Mouse (Mus musculus): ENCODE data around the gene Tcte1. TPM values are rescaled to one million over a fixed set of nuclear protein-coding genes. Genes with fewer than 3 reads are reported as not detected.
A peak's percentile ranks its signal among the peaks of the same experiment; 100 is the strongest.

Tcte1 gene
- polyA plus RNA-seq, 1 experiment from 2014 or later: 8.5 TPM

- ATAC-seq: no peak
- no peak overlapping the region for H3K4me3 ChIP-seq (ENCODE audit: low read depth, low read length)
- no peak overlapping the region for H3K4me2 ChIP-seq (ENCODE audit: low read length)
- 58% methylated on average over 4 of the region's 4 CpGs for WGBS
- no peak overlapping the region for H3K9ac ChIP-seq (ENCODE audit: low read length)
- no peak for DNase-seq (ENCODE audit: low spot score)
- H3K36me3 ChIP-seq (ENCODE audit: control insufficient read depth, insufficient read depth, low read length): peaks cover 4% of the 10 kb centered on the region
- H3K9me3 ChIP-seq (replicated peaks; ENCODE audit: control insufficient read depth, low read length): no peaks in the 10 kb centered on the region
- H3K27ac ChIP-seq (ENCODE audit: low read depth, low read length): no peak overlapping the region
- H3K4me1 ChIP-seq (ENCODE audit: control insufficient read depth, insufficient read depth, low read length): no peaks in the 10 kb centered on the region
- peaks cover 3% of the 10 kb centered on the region; the same call in 1 of the 2 replicates for H3K27me3 ChIP-seq (replicated peaks; ENCODE audit: control insufficient read depth, insufficient read depth, low read length)
Observed at GRCm38 (mm10) chr17:45538394-45538793, 15.2 kb downstream of the Tcte1 start.

GRCm38 (mm10) chr17:45539664-45540063 is 16.4 kb downstream of the Tcte1 start:
- Histone ChIP-seq H3K9me3 (replicated peaks; ENCODE audit: control insufficient read depth, low read length) (no peaks in the 10 kb centered on the region), H3K27me3 (replicated peaks; ENCODE audit: control insufficient read depth, insufficient read depth, low read length) (peaks cover 5% of the 10 kb centered on the region; the same call in 1 of the 2 replicates), H3K27ac (ENCODE audit: low read depth, low read length) (no peak overlapping the region), H3K4me1 (ENCODE audit: control insufficient read depth, insufficient read depth, low read length) (peaks cover 11% of the 10 kb centered on the region), H3K4me3 (ENCODE audit: low read depth, low read length) (no peak overlapping the region), H3K4me2 (ENCODE audit: low read length) (no peak overlapping the region), H3K36me3 (ENCODE audit: control insufficient read depth, insufficient read depth, low read length) (peaks cover 17% of the 10 kb centered on the region), H3K9ac (ENCODE audit: low read length) (no peak overlapping the region)
- WGBS: 78% methylated on average over 21 of the region's 21 CpGs
- no peak for ATAC-seq
- no peak for DNase-seq (ENCODE audit: low spot score)

GRCm38 (mm10) chr17:45542129-45542528 is 18.9 kb downstream of the Tcte1 start:
- H3K27me3 ChIP-seq (replicated peaks; ENCODE audit: control insufficient read depth, insufficient read depth, low read length): peaks cover 27% of the 10 kb centered on the region
- no peaks in the 10 kb centered on the region for H3K9me3 ChIP-seq (replicated peaks; ENCODE audit: control insufficient read depth, low read length)
- H3K4me1 ChIP-seq (ENCODE audit: control insufficient read depth, insufficient read depth, low read length): peaks cover 26% of the 10 kb centered on the region
- H3K9ac ChIP-seq (ENCODE audit: low read length): no peak overlapping the region
- H3K4me2 ChIP-seq (ENCODE audit: low read length): no peak overlapping the region
- DNase-seq (ENCODE audit: low spot score) (no peak), ATAC-seq (no peak)
- peaks cover 42% of the 10 kb centered on the region for H3K36me3 ChIP-seq (ENCODE audit: control insufficient read depth, insufficient read depth, low read length)
- WGBS: 36% methylated on average over 6 of the region's 6 CpGs
- no peak overlapping the region for H3K27ac ChIP-seq (ENCODE audit: low read depth, low read length)
- H3K4me3 ChIP-seq (ENCODE audit: low read depth, low read length): no peak overlapping the region

- H3K4me1 ChIP-seq (ENCODE audit: control insufficient read depth, insufficient read depth, low read length): peaks cover 27% of the 10 kb centered on the region
Observed at GRCm38 (mm10) chr17:45542705-45543104, 19.5 kb downstream of the Tcte1 start.

GRCm38 (mm10) chr17:45543115-45543514 is 19.9 kb downstream of the Tcte1 start:
- Histone ChIP-seq H3K9ac (ENCODE audit: low read length) (no peak overlapping the region; the same call in 1 of the 2 replicates), H3K27me3 (replicated peaks; ENCODE audit: control insufficient read depth, insufficient read depth, low read length) (peaks cover 27% of the 10 kb centered on the region), H3K9me3 (replicated peaks; ENCODE audit: control insufficient read depth, low read length) (no peaks in the 10 kb centered on the region), H3K36me3 (ENCODE audit: control insufficient read depth, insufficient read depth, low read length) (peaks cover 42% of the 10 kb centered on the region), H3K4me1 (ENCODE audit: control insufficient read depth, insufficient read depth, low read length) (peaks cover 28% of the 10 kb centered on the region), H3K4me3 (ENCODE audit: low read depth, low read length) (no peak overlapping the region), H3K4me2 (ENCODE audit: low read length) (no peak overlapping the region), H3K27ac (ENCODE audit: low read depth, low read length) (no peak overlapping the region)
- ATAC-seq (no peak), DNase-seq (ENCODE audit: low spot score) (no peak)
- 25% methylated on average over 1 of the region's 1 CpGs for WGBS

More at GRCm38 (mm10) chr17:45542705-45543104, 19.5 kb downstream of the Tcte1 start:
- ATAC-seq (no peak), DNase-seq (ENCODE audit: low spot score) (no peak)
- no peak overlapping the region for H3K9ac ChIP-seq (ENCODE audit: low read length)
- H3K36me3 ChIP-seq (ENCODE audit: control insufficient read depth, insufficient read depth, low read length): peaks cover 42% of the 10 kb centered on the region
- H3K4me2 ChIP-seq (ENCODE audit: low read length): no peak overlapping the region
- peaks cover 27% of the 10 kb centered on the region for H3K27me3 ChIP-seq (replicated peaks; ENCODE audit: control insufficient read depth, insufficient read depth, low read length)
- WGBS: 80% methylated on average over 2 of the region's 2 CpGs
- no peaks in the 10 kb centered on the region for H3K9me3 ChIP-seq (replicated peaks; ENCODE audit: control insufficient read depth, low read length)
- no peak overlapping the region for H3K27ac ChIP-seq (ENCODE audit: low read depth, low read length)
- no peak overlapping the region for H3K4me3 ChIP-seq (ENCODE audit: low read depth, low read length)

GRCm38 (mm10) chr17:45544001-45544872 is 21.0 kb downstream of the Tcte1 start:
- 5% methylated on average over 24 of the region's 24 CpGs for WGBS
- no peak overlapping the region for H3K4me3 ChIP-seq (ENCODE audit: low read depth, low read length)
- peak overlapping the region; percentile 17; the same call in 1 of the 2 replicates for H3K9ac ChIP-seq (ENCODE audit: low read length)
- H3K4me2 ChIP-seq (ENCODE audit: low read length): peak overlapping the region; percentile 30; the same call in 1 of the 2 replicates
- peaks cover 42% of the 10 kb centered on the region for H3K36me3 ChIP-seq (ENCODE audit: control insufficient read depth, insufficient read depth, low read length)
- ATAC-seq (no peak), DNase-seq (ENCODE audit: low spot score) (peak; percentile 61)
- H3K9me3 ChIP-seq (replicated peaks; ENCODE audit: control insufficient read depth, low read length): no peaks in the 10 kb centered on the region
- peak overlapping the region; percentile 52; the same call in 1 of the 2 replicates for H3K27ac ChIP-seq (ENCODE audit: low read depth, low read length)
- peaks cover 27% of the 10 kb centered on the region for H3K27me3 ChIP-seq (replicated peaks; ENCODE audit: control insufficient read depth, insufficient read depth, low read length)
- H3K4me1 ChIP-seq (ENCODE audit: control insufficient read depth, insufficient read depth, low read length): peaks cover 31% of the 10 kb centered on the region

- no peak for DNase-seq (ENCODE audit: low spot score)
- Histone ChIP-seq H3K27ac (ENCODE audit: low read depth, low read length) (no peak overlapping the region; the same call in 1 of the 2 replicates), H3K36me3 (ENCODE audit: control insufficient read depth, insufficient read depth, low read length) (peaks cover 42% of the 10 kb centered on the region), H3K4me2 (ENCODE audit: low read length) (peak overlapping the region; percentile 30), H3K4me3 (ENCODE audit: low read depth, low read length) (no peak overlapping the region), H3K9me3 (replicated peaks; ENCODE audit: control insufficient read depth, low read length) (no peaks in the 10 kb centered on the region), H3K4me1 (ENCODE audit: control insufficient read depth, insufficient read depth, low read length) (peaks cover 31% of the 10 kb centered on the region), H3K9ac (ENCODE audit: low read length) (peak overlapping the region; percentile 41; the same call in 1 of the 2 replicates), H3K27me3 (replicated peaks; ENCODE audit: control insufficient read depth, insufficient read depth, low read length) (peaks cover 27% of the 10 kb centered on the region)
- WGBS: 5% methylated on average over 39 of the region's 46 CpGs
- ATAC-seq: no peak
Observed at GRCm38 (mm10) chr17:45544873-45545277, 21.6 kb downstream of the Tcte1 start.

GRCm38 (mm10) chr17:45545278-45545961 is 22.2 kb downstream of the Tcte1 start:
- ATAC-seq: no peak
- Histone ChIP-seq H3K9ac (ENCODE audit: low read length) (peak overlapping the region; percentile 41; the same call in 1 of the 2 replicates), H3K36me3 (ENCODE audit: control insufficient read depth, insufficient read depth, low read length) (peaks cover 42% of the 10 kb centered on the region), H3K27me3 (replicated peaks; ENCODE audit: control insufficient read depth, insufficient read depth, low read length) (peaks cover 27% of the 10 kb centered on the region), H3K4me2 (ENCODE audit: low read length) (peak overlapping the region; percentile 30), H3K4me1 (ENCODE audit: control insufficient read depth, insufficient read depth, low read length) (peaks cover 31% of the 10 kb centered on the region), H3K9me3 (replicated peaks; ENCODE audit: control insufficient read depth, low read length) (no peaks in the 10 kb centered on the region), H3K4me3 (ENCODE audit: low read depth, low read length) (no peak overlapping the region), H3K27ac (ENCODE audit: low read depth, low read length) (no peak overlapping the region)
- WGBS: 12% methylated on average over 74 of the region's 74 CpGs
- no peak for DNase-seq (ENCODE audit: low spot score)

All from forebrain, embryonic 14.5 days (tissue).